Mouse (Mus musculus): ENCODE measurements around the gene Etnk1. TPM values are rescaled to one million over a fixed set of nuclear protein-coding genes. Genes with fewer than 3 reads are reported as not detected.
"Not testable (repeated sequence)": the region's sequence is repeated elsewhere in the genome, so short reads cannot be mapped to it uniquely, and the experiment has no call there.

Etnk1 gene
- total RNA-seq, 2 experiments from 2014 or later = 127 to 129 TPM

DNA sequence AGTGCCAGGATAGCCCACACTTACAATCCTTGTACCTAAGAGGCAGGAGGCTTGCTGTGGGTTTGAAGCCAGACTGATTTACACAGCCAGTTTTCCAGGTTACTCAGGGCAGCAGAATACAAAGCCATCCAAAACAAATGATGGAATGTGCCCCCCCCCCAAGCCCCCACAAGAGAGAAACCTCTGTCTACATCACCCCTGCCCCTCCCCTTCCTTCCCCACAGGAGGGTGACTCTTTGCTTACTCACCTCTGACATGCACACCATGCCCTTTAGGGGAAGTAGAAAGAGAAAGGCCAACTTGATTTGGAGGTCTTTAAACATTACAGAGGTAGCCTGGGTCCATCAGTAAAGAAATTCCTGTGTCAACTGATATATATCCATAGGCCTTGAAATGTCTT lies 18.2 kb upstream of the Etnk1 start:
- DNase-seq = no peak
- intact Hi-C loops (cut with DNase I) = no loop called here

DNA sequence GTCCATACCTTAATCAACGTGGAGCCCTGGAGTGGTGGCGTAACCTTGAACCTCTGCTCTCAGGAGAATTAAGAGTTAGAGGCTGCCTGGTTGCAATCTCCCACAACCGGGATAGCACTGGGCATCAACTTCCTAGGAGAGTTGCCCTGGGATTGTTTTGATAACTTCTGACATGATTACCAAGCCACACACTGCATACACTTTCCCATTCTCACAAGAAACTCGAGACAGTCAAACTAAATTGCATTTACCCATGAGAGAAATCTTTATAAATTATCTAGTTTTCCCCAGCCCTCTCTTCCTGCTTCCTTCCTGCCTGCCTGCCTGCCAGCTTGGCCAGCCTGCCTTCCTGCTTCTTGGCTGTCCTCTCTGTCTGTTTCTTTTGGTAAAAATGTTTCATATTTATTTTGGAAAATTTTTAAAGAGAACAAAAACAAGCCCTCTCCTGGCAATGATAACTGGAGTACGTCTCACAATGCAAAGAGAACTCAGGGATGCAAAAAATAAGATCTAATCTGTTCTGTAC lies 17.2 kb upstream of the Etnk1 start:
- intact Hi-C loops (cut with DNase I) = no loop called here
- no peak for DNase-seq

DNA sequence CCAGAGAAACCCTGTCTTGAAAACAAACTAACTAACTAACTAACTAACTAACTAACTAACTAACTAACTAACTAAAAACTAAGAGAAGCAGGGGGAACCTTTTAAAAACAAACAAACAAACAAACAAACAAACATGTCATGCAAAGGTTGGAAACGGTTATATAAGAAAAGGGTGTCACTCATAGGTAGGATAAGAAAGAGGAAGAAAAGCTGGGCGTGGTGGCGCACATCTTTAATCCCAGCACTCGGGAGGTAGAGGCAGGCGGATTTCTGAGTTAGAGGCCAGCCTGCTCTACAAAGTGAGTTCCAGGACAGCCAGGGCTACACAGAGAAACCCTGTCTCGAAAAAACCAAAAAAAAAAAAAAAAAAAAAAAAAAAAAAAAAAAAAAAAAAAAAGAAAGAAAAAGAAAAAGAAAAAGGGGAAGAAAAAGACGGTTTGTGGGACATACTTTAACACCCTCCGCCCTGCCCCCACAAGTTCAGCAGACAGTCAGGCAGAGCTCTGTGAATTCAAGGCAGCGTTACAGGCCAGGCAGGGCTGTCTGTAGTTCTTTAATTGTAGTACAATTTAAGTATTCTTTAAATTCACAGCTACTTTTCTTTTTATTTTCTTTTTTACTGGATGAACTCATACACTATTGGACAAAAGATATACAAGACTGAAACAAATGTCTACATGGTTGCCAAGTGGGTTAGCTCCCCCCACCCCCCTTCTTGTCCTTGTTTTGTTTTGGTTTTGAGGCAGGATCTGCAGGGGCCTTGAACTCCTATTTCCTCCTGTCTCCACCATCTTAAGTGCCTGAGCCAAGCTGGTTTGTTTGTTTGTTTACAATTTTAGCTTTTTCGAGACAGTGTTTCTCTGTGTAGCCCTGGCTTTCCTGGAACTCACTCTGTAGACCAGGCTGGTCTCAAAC lies 15.7 kb upstream of the Etnk1 start:
- intact Hi-C loops (cut with DNase I); DNase-seq: not testable (repeated sequence)

DNA sequence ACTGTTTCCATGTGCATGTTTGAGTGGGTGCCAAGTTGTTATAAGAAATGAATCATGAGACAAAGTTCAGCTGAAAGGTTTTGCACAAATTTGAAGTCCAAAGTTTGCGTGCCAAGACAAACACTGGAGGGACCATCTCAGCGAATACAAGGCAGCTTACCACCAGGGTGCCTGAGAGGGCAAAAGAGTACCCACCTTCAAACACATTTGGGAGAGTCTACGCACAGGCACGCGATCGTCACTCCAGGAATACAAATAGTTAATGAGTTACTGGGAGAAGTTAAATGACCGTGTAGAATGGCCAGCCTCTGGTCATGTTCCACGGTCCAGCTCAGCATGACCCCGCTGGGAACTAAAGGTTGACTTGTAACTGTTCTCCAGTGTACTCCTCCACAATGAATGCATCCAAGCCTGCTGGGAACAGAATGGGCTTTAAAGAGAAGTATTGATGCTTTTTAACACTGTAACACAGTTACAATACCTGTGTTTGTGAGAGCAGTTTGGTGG lies 14.6 kb upstream of the Etnk1 start:
- peak; percentile 23 for DNase-seq
- intact Hi-C loops (cut with DNase I) = no loop called here

DNA sequence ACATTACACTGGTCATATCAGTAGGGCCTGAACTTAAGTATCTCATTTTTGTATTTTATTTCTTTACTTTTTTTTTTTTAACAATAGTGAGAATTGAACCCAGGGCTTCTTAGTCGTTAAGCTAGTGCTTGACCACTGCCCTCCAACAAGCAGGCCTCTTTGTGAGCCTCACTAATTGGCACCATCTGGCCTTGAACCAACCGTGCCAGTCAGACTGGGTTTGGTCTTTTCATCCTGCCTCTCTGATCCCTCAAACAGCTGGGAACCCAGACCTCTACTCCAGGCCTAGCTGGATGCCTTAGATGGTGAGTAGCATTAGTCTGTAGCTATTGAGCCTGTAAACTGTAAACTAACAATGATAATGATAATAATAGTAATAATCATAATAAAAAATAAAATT lies 13.9 kb upstream of the Etnk1 start:
- no peak for DNase-seq
- intact Hi-C loops (cut with DNase I) = no loop called here

DNA sequence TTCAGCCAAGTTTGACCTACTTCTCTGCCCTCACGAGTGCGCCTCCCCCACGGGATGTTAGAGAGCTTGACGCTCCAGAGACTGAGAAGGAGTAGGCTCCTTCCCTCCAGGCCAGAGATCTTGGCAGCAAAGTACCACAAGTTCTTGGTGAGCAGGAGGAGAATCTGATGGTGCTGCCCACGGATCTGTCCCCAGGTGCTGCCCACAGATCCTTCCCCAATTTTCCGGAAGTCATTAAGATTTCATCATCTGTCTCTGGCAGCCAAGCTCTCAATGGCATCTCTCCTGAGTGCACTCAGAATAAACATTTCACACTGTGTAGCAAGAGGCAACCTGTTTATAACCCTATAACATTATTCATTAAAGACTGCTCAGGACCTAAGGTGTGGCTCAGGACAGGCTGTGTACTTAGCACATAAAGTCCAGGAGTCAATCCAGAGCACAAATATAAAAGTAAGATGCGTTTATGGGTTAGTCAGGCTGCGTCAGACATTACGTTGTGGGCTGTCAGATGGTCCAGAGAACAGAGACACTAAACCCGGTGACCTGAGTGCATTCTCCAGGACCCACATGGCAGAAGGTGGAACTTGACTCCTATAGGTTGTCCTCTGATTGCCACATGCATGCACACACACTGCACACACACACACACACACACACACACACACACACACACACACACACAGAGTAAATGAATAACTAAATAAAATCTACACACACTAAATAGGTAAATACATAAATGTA lies 13.1 kb upstream of the Etnk1 start:
- no peak for DNase-seq
- intact Hi-C loops (cut with DNase I) = no loop called here

DNA sequence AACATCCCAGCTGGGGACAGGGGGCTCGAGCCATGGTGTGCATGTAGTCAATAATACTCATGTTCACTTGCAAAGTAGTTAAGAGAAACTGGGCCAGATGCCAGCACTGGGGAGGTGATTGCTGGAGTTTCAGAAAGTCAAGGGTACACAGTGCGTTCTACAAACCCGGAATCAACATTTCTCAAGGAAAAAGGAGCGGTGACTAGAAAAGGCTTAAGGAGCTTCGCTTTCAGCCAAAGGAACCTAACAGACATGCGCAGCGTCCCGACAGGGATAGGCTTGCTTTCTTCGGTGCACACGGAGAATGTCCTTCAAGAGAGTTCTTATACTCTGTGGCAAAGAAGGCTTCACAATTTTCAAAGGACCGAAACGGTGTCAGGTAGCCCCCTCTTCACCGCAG lies 12.1 kb upstream of the Etnk1 start:
- DNase-seq = peak; percentile 8
- intact Hi-C loops (cut with DNase I) = no loop called here

DNA sequence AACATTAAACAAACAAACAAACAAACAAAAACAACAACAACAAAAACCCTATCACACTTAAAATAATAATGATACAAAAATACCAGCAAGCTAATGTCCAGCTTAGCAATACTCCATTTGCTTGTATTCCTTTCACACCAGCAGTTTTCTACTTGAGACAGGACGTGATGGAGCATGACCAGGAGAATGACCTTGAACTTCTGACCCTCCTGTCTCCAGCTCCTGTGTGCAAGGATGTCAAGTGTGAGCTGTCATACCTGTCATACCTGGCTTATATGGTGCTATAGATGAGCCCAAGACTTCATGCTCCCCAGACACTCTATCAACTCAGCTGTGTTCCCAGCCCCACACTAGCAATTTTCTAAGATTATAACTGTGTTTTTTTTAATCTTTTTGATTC lies 11.0 kb upstream of the Etnk1 start:
- intact Hi-C loops (cut with DNase I) = no loop called here
- DNase-seq = no peak

DNA sequence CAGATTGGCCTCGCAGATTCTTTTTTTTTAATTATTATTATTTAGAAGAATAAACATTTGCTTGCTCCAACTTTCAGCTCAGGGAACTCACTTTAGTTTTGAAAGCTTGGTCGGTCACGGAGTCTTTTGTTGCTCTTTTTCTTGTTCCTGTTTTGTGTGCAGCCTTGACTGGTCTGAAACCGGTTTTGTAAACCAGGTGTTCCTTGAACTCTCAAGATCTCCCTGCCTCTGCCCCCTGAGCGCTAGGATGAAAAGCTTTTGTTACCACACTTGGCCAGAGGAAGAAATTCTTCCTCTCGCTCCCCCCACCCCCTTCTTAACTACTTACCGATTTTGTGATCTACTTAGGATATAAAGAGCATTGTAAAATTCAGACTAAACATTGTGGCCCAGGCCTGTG lies 10.3 kb upstream of the Etnk1 start:
- DNase-seq = no peak
- intact Hi-C loops (cut with DNase I) = no loop called here

DNA sequence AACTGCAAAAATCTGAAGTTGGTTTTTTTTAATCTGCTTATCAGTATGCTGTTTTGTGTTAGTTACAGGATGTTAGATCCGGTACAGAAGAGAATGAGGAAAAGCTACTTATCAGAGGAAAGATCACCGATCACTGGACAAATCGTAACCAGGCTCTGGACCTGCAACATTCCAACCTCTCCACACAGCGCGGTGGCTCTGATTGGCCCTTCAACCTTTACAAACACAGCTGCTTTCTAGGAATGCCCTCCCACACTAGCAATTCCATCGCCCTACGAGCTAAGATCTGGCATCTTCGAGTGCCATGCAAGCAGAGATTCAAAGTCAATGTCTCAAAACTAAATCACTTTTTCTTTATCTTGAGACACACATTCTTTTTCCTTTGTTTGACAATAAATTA lies 9.6 kb upstream of the Etnk1 start:
- no peak for DNase-seq
- intact Hi-C loops (cut with DNase I) = no loop called here

DNA sequence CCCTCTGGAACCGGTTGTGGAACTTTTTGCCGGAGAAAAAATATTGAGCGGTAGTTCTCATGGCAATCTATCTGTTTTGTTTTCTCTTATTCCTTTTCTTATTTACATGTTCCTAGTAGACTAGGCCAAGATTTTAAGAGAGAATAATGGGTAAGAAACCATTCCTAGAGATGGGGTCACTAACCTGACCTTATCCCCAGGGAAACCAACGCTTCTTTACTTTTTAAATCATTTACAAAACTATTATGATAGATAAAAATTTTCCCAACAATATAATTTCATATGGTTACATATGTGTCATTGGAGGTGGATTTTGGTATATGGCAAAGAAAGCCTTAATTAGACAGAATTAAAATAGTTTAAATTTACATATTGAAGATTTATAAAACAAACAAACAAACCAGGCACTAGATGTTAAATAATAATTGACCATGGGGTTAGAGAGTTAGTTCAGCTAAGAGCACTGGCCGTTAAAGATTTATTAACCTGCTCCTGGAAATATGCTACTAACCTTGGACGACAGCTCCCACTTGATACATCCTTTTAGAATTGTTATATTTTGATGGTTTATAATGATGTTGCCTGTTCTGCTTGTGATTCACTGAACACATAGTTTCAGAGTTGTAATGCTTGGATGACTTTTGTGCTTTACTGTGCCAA lies 6.3 kb upstream of the Etnk1 start:
- intact Hi-C loops (cut with DNase I) = loop anchor here (10.0 kb wide), 1 partner anchor 56 kb away; the partner anchor contains the start of gene C2cd5
- DNase-seq = no peak

DNA sequence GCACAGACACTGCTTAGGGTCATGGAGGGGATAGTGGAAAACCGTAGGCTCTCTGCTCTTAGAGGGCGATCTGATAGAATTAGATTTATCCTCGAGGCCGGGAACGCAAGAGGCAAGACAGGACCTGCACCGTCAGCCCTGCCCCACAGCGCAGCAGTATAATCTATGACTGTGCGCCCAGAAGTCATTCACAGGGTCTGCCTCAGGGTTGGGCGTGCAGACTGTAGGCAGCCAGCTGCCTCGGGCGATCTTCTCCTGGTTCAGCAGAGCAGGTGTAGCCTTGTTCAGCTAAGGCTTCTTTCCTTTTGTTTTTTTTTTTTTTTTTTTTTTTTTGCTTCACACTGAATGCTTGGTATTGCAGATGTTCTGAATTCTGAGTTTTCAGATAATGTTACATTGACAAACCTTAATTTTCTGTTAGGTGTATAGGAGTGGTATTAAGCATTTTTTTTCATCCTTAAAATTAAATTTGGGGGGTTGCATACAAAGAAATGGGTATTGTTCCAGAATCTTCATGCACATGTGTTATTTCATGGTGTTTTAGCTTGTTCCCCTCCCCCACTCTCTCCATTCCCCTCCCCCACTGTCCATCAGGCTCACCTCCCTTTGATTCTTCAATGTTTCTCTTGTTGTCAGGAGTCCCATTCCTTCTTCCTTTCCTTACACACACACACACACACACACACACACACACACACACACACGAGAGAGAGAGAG lies 4.7 kb upstream of the Etnk1 start:
- intact Hi-C loops (cut with DNase I) = loop anchor here (10.0 kb wide), 1 partner anchor 58 kb away; the partner anchor contains the start of gene C2cd5

DNA sequence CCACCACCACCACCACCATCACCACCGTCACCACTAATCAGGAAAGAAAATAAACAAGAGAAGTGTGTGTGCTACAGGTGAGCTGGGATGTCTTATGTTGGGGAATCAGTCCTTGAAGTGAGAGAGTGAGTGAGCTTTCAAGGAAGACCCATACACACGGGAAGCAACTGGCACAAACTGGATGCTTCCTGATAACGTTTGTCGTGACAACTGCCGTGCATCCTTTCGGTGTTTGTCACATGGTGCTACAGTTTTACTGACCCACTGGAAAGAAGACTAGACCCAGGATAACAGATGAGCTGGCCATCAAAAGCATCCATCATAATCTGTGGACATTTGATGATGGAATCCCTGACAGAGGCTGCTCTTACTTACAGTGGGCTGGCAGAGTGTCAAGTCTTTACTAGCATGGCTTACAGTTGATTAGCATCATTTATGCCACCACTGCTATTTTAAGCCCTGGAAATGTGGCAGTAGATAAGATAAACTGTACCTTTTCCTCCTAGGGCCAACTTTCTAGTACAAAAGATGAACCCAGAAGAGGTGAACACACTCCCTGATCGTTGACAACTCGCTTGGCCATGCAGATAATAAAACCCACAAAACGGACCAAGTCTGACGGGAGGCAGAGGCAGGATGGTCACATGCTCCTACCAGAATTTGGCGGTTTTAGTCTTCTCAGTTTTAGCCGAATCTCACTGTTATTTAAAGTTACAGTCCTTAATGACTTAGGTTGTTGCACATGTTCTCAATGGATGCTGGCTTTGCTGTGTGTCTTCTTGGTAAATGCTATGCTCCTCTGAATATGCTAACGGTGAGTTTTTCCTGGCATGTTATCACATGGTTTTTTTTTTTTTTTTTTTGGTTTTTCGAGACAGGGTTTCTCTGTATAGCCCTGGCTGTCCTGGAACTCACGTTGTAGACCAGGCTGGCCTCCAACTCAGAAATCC lies 2.8 kb upstream of the Etnk1 start:
- no peak for DNase-seq

More for the DNA sequence above, 4.7 kb upstream of the Etnk1 start:
- DNase-seq = no peak

DNA sequence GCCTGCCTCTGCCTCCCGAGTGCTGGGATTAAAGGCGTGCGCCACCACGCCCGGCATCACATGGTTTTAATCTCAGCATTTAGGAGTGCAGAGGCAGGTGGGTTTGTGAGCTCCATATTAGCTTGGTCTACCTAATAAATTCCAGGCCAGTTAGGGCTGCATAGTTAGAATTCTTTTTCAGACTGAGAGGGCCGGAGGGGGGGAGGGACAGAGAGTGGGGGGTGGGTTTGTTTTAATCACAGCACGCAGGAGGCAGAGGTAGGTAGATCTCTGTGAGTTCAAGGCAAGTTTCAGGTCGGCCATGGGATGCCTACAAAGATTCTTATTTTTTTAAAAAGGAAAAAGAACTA lies 2.1 kb upstream of the Etnk1 start:
- no peak for DNase-seq
- intact Hi-C loops (cut with DNase I) = loop anchor here (10.0 kb wide), 1 partner anchor 60 kb away; the partner anchor contains the start of gene C2cd5

More for the DNA sequence above, 2.8 kb upstream of the Etnk1 start:
- intact Hi-C loops (cut with DNase I) = loop anchor here (10.0 kb wide), 1 partner anchor 59 kb away; the partner anchor contains the start of gene C2cd5

DNA sequence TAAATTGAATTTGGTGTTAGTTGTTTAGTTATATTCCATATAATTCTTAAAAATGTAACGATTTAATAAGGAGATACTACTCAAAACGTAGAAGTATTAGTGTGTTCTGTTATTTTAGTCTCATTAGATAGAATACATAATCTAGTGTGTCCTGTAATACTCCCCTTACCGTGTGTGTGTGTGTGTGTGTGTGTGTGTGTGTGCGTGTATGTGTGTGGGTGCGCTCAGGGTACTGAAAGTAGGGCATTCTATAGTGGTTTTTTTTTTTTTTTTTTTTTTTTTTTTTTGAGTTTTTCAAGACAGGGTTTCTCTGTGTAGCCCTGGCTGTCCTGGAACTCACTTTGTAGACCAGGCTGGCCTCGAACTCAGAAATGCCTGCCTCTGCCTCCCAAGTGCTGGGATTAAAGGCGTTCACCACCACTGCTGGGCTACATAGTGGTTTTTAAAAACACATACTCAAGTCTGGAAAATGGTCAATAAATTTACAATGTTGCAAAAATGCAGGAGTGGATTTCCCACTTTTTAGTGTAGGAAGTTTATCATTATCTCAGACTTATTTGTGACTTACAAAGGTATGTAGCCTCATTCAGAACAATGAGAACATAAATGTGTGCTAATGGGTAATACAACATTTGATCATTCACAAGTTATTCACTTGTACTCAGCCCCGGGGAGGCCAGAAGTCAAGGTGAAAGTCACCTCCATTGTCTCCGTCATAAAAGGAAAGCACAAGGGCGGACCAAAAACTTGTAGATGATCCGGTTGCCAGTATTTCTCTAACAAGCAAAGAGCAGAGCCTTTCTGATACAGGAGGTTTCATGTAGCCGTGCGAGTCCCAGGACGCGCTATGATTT lies 1.4 kb upstream of the Etnk1 start:
- no peak for DNase-seq
- intact Hi-C loops (cut with DNase I) = loop anchor here (10.0 kb wide), 1 partner anchor 61 kb away; the partner anchor contains the start of gene C2cd5

DNA sequence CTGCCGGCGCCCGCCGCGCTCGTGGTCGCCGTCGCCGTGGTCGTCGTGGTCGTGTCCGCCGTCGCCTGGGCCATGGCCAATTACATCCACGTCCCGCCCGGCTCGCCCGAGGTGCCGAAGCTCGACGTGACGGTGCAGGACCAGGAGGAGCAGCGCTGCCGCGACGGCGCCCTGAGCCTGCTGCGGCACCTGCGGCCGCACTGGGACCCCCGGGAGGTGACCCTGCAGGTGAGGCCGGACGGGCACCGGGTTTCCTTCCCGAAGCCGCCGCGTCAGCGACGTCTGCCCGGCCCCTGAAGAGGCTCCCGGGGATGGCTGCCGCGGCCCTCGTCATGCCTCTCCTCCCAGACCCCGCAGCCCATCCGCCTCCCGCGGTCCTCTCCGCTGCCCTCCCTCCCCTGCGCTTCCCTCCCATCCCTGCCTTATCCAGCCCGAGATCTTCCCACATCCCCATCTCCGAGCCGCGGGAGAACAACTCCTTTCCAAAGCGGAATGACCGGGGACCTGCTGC lies 443 bp downstream of the Etnk1 start:
- peak; percentile 60 for DNase-seq
- intact Hi-C loops (cut with DNase I) = loop anchor here (10.0 kb wide), 1 partner anchor 63 kb away; the partner anchor contains the start of gene C2cd5

DNA sequence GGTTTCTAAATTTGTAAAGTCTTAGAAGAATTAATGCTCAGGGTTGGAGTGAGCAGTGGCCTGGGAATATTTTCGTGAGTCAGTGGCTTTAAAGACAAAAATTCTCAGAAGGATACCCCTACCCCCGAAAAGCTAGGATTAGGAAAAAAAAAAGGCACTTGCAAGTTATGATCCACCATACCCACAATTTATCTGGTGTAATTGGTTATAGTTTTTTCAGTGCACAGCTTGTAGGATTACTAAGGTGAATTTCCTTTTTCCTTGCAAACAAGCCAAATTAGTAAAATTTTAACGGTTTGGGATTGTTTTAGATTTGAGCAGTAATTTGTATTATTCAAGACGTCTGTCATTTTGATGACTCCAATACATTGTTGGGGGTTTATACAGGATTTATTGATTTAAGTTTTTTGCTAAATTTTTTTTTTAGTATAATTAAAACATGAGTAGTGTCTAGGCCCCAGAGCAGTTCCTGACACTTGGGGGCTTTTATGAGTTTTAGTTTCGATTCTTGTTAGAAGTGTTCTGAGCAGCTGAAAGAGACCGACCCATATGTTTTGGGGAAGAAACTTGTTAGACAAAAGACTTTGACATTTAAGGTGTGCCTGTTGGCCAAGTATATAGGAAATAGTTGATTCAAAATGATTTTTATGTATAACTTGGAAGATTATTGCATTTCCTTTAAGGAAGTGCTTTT lies 1.1 kb downstream of the Etnk1 start:
- DNase-seq = no peak
- intact Hi-C loops (cut with DNase I) = loop anchor here (10.0 kb wide), 1 partner anchor 63 kb away; the partner anchor contains the start of gene C2cd5

All from left cerebral cortex, postnatal 4 days (tissue).